Mouse (Mus musculus) myocyte (in vitro differentiated cells): ENCODE measurements at regions not wholly inside any gene's neighbourhood (a gene's known extent, or its start where the extent isn't known, plus 50 kb on each side); places are given as distances from the start of the nearest gene placed in this dataset.

Experiments used
- CEBPB ChIP-seq: IDR thresholded peaks from 2 replicates; pipeline ENCODE4 v1.6.1; 2011; ENCODE audit warnings: mild to moderate bottlenecking, moderate library complexity; ENCODE audit not compliant: poor library complexity, insufficient read depth, severe bottlenecking
- E2F4 ChIP-seq: IDR thresholded peaks from one replicate; pipeline ENCODE4 v1.6.1; 2011; ENCODE audit warnings: mild to moderate bottlenecking, control low read depth, moderate library complexity; ENCODE audit not compliant: insufficient read depth
- MAX ChIP-seq: IDR thresholded peaks from one replicate; pipeline ENCODE4 v1.6.1; 2011; ENCODE audit warnings: low read depth, mild to moderate bottlenecking, control low read depth
- MYOD1 ChIP-seq, 3 experiments: IDR thresholded peaks; one replicate each; pipeline ENCODE4 v1.6.1; 2011; ENCODE audit warnings: control low read depth in 2 of 3, low read depth in 2 of 3, mild to moderate bottlenecking in 2 of 3, moderate library complexity in 1 of 3; ENCODE audit not compliant: insufficient read length in 2 of 3, control insufficient read depth in 1 of 3
- MYOG ChIP-seq, 3 experiments: IDR thresholded peaks; one replicate each; pipeline ENCODE4 v1.6.1; 2011; ENCODE audit warnings: control low read depth in 2 of 3, low read depth in 2 of 3, mild to moderate bottlenecking in 2 of 3; ENCODE audit not compliant: insufficient read length in 2 of 3, control insufficient read depth in 1 of 3, insufficient read depth in 1 of 3
- POLR2A ChIP-seq: IDR thresholded peaks from one replicate; pipeline ENCODE4 v1.6.1; 2011; ENCODE audit warnings: low read depth, mild to moderate bottlenecking, control low read depth, moderate library complexity; ENCODE audit not compliant: insufficient read length
- POLR2AphosphoS2 ChIP-seq: IDR thresholded peaks from one replicate; pipeline ENCODE4 v1.6.1; 2011; ENCODE audit warnings: low read depth, control low read depth; ENCODE audit not compliant: insufficient read length
- REST ChIP-seq: IDR thresholded peaks from one replicate; pipeline ENCODE4 v1.6.1; 2011; ENCODE audit warnings: mild to moderate bottlenecking, control low read depth, moderate library complexity; ENCODE audit not compliant: insufficient read depth, insufficient read length
- SRF ChIP-seq: IDR thresholded peaks from one replicate; pipeline ENCODE4 v1.6.1; 2011; ENCODE audit warnings: low read depth; ENCODE audit not compliant: control insufficient read depth, insufficient read length
- TCF12 ChIP-seq: IDR thresholded peaks from one replicate; pipeline ENCODE4 v1.6.1; 2011; ENCODE audit warnings: mild to moderate bottlenecking, control low read depth; ENCODE audit not compliant: poor library complexity, insufficient read depth, severe bottlenecking
- TCF3 ChIP-seq: IDR thresholded peaks from one replicate; pipeline ENCODE4 v1.6.1; 2011; ENCODE audit warnings: low read depth, control low read depth; ENCODE audit not compliant: insufficient read length
- USF1 ChIP-seq: IDR thresholded peaks from one replicate; pipeline ENCODE4 v1.6.1; 2011; ENCODE audit warnings: low read depth, mild to moderate bottlenecking, control low read depth, moderate library complexity

GRCm38 (mm10) chr11:24402127-24402526 lies 324.3 kb downstream of the Bcl11a start:
- TF ChIP-seq POLR2A (no peak), MAX (no peak), SRF (no peak), REST (no peak), USF1 (no peak), E2F4 (no peak), MYOG (IDR thresholded peaks at IDR 0.05; ENCODE audit: control insufficient read depth in 1 of 3, insufficient read depth in 1 of 3, insufficient read length in 2 of 3, low read depth in 2 of 3) (no peak), TCF12 (no peak), MYOD1 (IDR thresholded peaks at IDR 0.05; ENCODE audit: control insufficient read depth in 1 of 3, insufficient read length in 2 of 3, low read depth in 2 of 3) (no peak), POLR2AphosphoS2 (no peak), CEBPB (no peak), TCF3 (no peak)
